Comparison of ENCODE assay signal across 13 mouse cellular contexts in the genomic region with DNA sequence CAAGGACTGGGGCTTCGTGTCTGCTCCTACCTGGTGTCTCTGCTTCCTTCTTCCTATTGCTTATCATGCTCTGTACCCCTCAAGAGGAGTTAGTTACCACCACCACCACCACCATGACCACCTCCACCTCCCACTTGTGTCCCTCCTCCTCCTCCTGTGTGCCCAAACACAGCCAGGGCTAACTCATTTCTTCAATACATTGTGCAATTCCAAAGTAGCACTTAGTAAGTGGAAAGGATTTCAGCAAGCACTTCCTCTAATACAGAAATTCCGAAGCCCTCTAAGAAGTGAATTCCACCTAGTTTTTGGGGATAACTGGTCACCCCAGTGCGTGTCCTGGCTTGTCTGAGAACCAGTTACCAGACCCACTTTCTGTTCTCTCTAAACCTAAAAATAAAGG.
"Had no signal": no experiment of that assay in that cellular context is flagged by ENCODE, and none has a peak within 500 bp of the region (broad histone marks: within the 10 kb centered on the region; RNA-seq: fewer than 3 reads in every experiment).

No protein-coding gene starts in this region.

- H3K27ac ChIP-seq: kidney, embryonic 15.5 days; left cerebral cortex, adult 2 months; liver, embryonic 12.5 days; lung, embryonic 15.5 days; midbrain, embryonic 12.5 days; neural tube, embryonic 13.5 days had no signal

- H3K27me3 ChIP-seq: kidney, embryonic 15.5 days; limb, embryonic 15.5 days; lung, embryonic 15.5 days; midbrain, embryonic 12.5 days; neural tube, embryonic 13.5 days had no signal

- H3K9me3 ChIP-seq: kidney, embryonic 15.5 days; limb, embryonic 15.5 days; liver, embryonic 12.5 days; lung, embryonic 15.5 days; midbrain, embryonic 12.5 days; neural tube, embryonic 13.5 days had no signal

- H3K4me3 ChIP-seq: kidney, embryonic 15.5 days; left cerebral cortex, adult 2 months; limb, embryonic 15.5 days; liver, embryonic 12.5 days; lung, embryonic 15.5 days; midbrain, embryonic 12.5 days; neural tube, embryonic 13.5 days had no signal

- DNase-seq: kidney, adult 2 months; kidney, postnatal 14 days; right cerebral cortex, postnatal 25 days; thymus, postnatal 36 days had no signal

- ATAC-seq: intestine, embryonic 16.5 days; liver, embryonic 12.5 days; midbrain, embryonic 16.5 days had no signal

- H3K4me1 ChIP-seq: lung, embryonic 15.5 days had no signal

- H3K9ac ChIP-seq: kidney, embryonic 15.5 days; limb, embryonic 15.5 days; liver, embryonic 12.5 days; lung, embryonic 15.5 days; midbrain, embryonic 12.5 days; neural tube, embryonic 13.5 days had no signal

- H3K36me3 ChIP-seq: kidney, embryonic 15.5 days; limb, embryonic 15.5 days; liver, embryonic 12.5 days; lung, embryonic 15.5 days; midbrain, embryonic 12.5 days; neural tube, embryonic 13.5 days had no signal

- H3K4me2 ChIP-seq: kidney, embryonic 15.5 days; limb, embryonic 15.5 days; liver, embryonic 12.5 days; lung, embryonic 15.5 days; midbrain, embryonic 12.5 days; neural tube, embryonic 13.5 days had no signal
